Comparison of ENCODE assay signal across 8 mouse cellular contexts in genomic region chr3:153806077-153806772, GRCm38 (mm10). TPM values are rescaled to one million over a fixed set of nuclear protein-coding genes. Genes with fewer than 3 reads are reported as not detected.
DNase-seq lines count a peak whose midpoint lies in the region; ATAC-seq and TF ChIP-seq lines count a peak whose summit lies in the region.

No protein-coding gene starts in this region.

- H3K9ac ChIP-seq in hindbrain, embryonic 13.5 days = no peak overlapping the region
- H3K9ac ChIP-seq in lung, postnatal 0 days (replicated peaks; ENCODE audit: low read depth) = no peak overlapping the region

- 38% methylated on average over 14 of the region's 14 CpGs for WGBS in hindbrain, embryonic 13.5 days
- 27% methylated on average over 14 of the region's 14 CpGs for WGBS in lung, postnatal 0 days

- H3K9me3 ChIP-seq in hindbrain, embryonic 13.5 days = no peaks in the 10 kb centered on the region
- H3K9me3 ChIP-seq in lung, postnatal 0 days (ENCODE audit: low read length) = no peaks in the 10 kb centered on the region

- H3K27ac ChIP-seq in hindbrain, embryonic 13.5 days = no peak overlapping the region
- no peak overlapping the region for H3K27ac ChIP-seq in lung, postnatal 0 days (ENCODE audit: low read length)

- DNase-seq in R1 (ENCODE audit: low read depth, low spot score) = peak; percentile 98
- DNase-seq in cerebellum, postnatal 25 days = peak; percentile 89 to 95
- peak; percentile 93 to 97 for DNase-seq in frontal cortex, postnatal 25 days (ENCODE audit: low spot score in 2 of 2)
- peak; percentile 97 for DNase-seq in layer of hippocampus, postnatal 10 days (ENCODE audit: low spot score in 2 of 2)
- DNase-seq in lung, postnatal 0 days (ENCODE audit: low spot score) = peak; percentile 95
- DNase-seq in retina, embryonic 14.5 days (ENCODE audit: low spot score) = peak; percentile 98
- peak; percentile 78 for DNase-seq in thymus, postnatal 25 days

- no peak overlapping the region for H3K4me3 ChIP-seq in hindbrain, embryonic 13.5 days
- no peak overlapping the region for H3K4me3 ChIP-seq in lung, postnatal 0 days (ENCODE audit: low read depth, low read length)

- no peaks in the 10 kb centered on the region for H3K27me3 ChIP-seq in hindbrain, embryonic 13.5 days
- no peaks in the 10 kb centered on the region for H3K27me3 ChIP-seq in lung, postnatal 0 days (replicated peaks; ENCODE audit: insufficient read depth, low read length)

- TF ChIP-seq CTCF in lung, postnatal 0 days (IDR thresholded peaks at IDR 0.05) = peak; percentile 98

- H3K36me3 ChIP-seq in hindbrain, embryonic 13.5 days = no peaks in the 10 kb centered on the region
- H3K36me3 ChIP-seq in lung, postnatal 0 days (ENCODE audit: insufficient read depth, low read length) = no peaks in the 10 kb centered on the region

- no peak for TF ChIP-seq EP300 in lung, postnatal 0 days (IDR thresholded peaks at IDR 0.05)

- 0 out of 2 replicates have a peak overlapping the region, but pooled peaks have one; percentile 20 for H3K4me2 ChIP-seq in hindbrain, embryonic 13.5 days
- no peak overlapping the region for H3K4me2 ChIP-seq in lung, postnatal 0 days (replicated peaks; ENCODE audit: low read depth, low read length)

- peak; percentile 91 for ATAC-seq in hindbrain, embryonic 13.5 days (ENCODE audit: low FRiP score)
- ATAC-seq in lung, postnatal 0 days = peak; percentile 80

- peaks cover 8% of the 10 kb centered on the region for H3K4me1 ChIP-seq in hindbrain, embryonic 13.5 days (replicated peaks)
- H3K4me1 ChIP-seq in lung, postnatal 0 days (ENCODE audit: insufficient read depth, low read depth, low read length) = no peaks in the 10 kb centered on the region; the same call in 1 of the 2 replicates

RNA-seq across cellular contexts. Expression of gene Asb17, which starts 37.8 kb away (rescaled TPM):
- 0.17 and 0.21 TPM in 2 replicates for polyA plus RNA-seq in hindbrain, embryonic 13.5 days (2015; fragmentation: Nextera tagmentation; extraction: Ambion mirVana)
- total RNA-seq in layer of hippocampus, postnatal 10 days (2021) = not detected
- not detected in 2 replicates for polyA plus RNA-seq in lung, postnatal 0 days (2015; fragmentation: Nextera tagmentation; extraction: Ambion mirVana)
